Mouse (Mus musculus) kidney, postnatal 0 days (tissue): Measurements from ENCODE around the gene Dysf. TPM values are rescaled to one million over a fixed set of nuclear protein-coding genes. Genes with fewer than 3 reads are reported as not detected.

Source experiments
- ATAC-seq: fragments of 200-750 bp; cut with Nextera tagmentation; replicated peaks from 2 replicates; pipeline ENCODE4 v1.8.0; 2017; ENCODE audit warnings: low read depth, moderate number of reproducible peaks, moderate TSS enrichment, moderate library complexity; ENCODE audit not compliant: low FRiP score
- DNase-seq: peaks from one replicate; pipeline ENCODE4 v3.0.0-alpha.2; 2016; ENCODE audit warnings: low spot score
- H3K27ac ChIP-seq: fragments of 300-500 bp; sonication (generic); 2 replicates; pipeline ENCODE4 v1.5.1; 2014; ENCODE audit warnings: mild to moderate bottlenecking
- H3K27me3 ChIP-seq: fragments of 300-500 bp; sonication (generic); 2 replicates; pipeline ENCODE4 v1.6.1; 2014; ENCODE audit warnings: low read length, mixed read lengths; ENCODE audit not compliant: insufficient read depth
- H3K36me3 ChIP-seq: fragments of 300-500 bp; sonication (generic); 2 replicates; pipeline ENCODE4 v1.6.1; 2014; ENCODE audit warnings: low read length, mixed read lengths; ENCODE audit not compliant: insufficient read depth
- H3K4me1 ChIP-seq: fragments of 300-500 bp; sonication (generic); replicated peaks from 2 replicates; pipeline ENCODE4 v1.6.1; 2014; ENCODE audit warnings: antibody characterized with exemption, low read length, mixed read lengths; ENCODE audit not compliant: insufficient read depth
- H3K4me2 ChIP-seq: fragments of 300-500 bp; sonication (generic); 2 replicates; pipeline ENCODE4 v1.6.1; 2014; ENCODE audit warnings: mild to moderate bottlenecking, low read length, moderate library complexity, mixed read lengths
- H3K4me3 ChIP-seq: fragments of 300-500 bp; sonication (generic); replicated peaks from 2 replicates; pipeline ENCODE4 v1.5.1; 2014; ENCODE audit warnings: low read depth, low read length
- H3K9ac ChIP-seq: fragments of 300-500 bp; sonication (generic); 2 replicates; pipeline ENCODE4 v1.6.1; 2014; ENCODE audit warnings: low read depth, low read length
- H3K9me3 ChIP-seq: fragments of 300-500 bp; sonication (generic); replicated peaks from 2 replicates; pipeline ENCODE4 v1.6.1; 2016; ENCODE audit warnings: low read length, inconsistent platforms, mixed read lengths
- CTCF ChIP-seq: IDR thresholded peaks from 2 replicates; pipeline ENCODE4 v1.5.1; 2016; ENCODE audit warnings: antibody characterized with exemption, low read depth, mild to moderate bottlenecking, moderate library complexity
- WGBS: fragments of 180-500 bp; shearing (Covaris S2); extraction: QIAGEN DNeasy Blood & Tissue Kit; methylation state at CpG from one replicate; pipeline ENCODE4 v1.1.7; 2014; 5-methylcytosine and 5-hydroxymethylcytosine counted together
- polyA plus RNA-seq: library from polyadenylated mRNA; unstranded; fragments of >200 nt; fragmentation: Nextera tagmentation; extraction: Ambion mirVana; gene quantifications from 2 replicates; pipeline ENCODE4 v1.2.1, GENCODE M21; 2015

Dysf gene
- polyA plus RNA-seq, 1 experiment from 2014 or later = 12.0 TPM

- ATAC-seq (no peak), DNase-seq (no peak)
- H3K4me1 ChIP-seq = peaks cover 4% of the 10 kb centered on the region; the same call in 1 of the 2 replicates
- H3K27ac ChIP-seq = no peak overlapping the region
- WGBS = 54% methylated on average over 5 of the region's 5 CpGs
- no peak for TF ChIP-seq CTCF
- H3K9me3 ChIP-seq = no peaks in the 10 kb centered on the region
- H3K9ac ChIP-seq = no peak overlapping the region
- H3K27me3 ChIP-seq = no peaks in the 10 kb centered on the region
- H3K36me3 ChIP-seq = no peaks in the 10 kb centered on the region
- H3K4me2 ChIP-seq = no peak overlapping the region
- H3K4me3 ChIP-seq = no peak overlapping the region
Measured at GRCm38 (mm10) chr6:84228786-84229185, 220.4 kb downstream of the Dysf start.

GRCm38 (mm10) chr6:84229739-84230138 is 221.3 kb downstream of the Dysf start:
- Histone ChIP-seq H3K4me1 (peaks cover 4% of the 10 kb centered on the region; the same call in 1 of the 2 replicates), H3K4me2 (no peak overlapping the region), H3K9ac (no peak overlapping the region), H3K4me3 (no peak overlapping the region), H3K27me3 (no peaks in the 10 kb centered on the region), H3K27ac (no peak overlapping the region), H3K36me3 (no peaks in the 10 kb centered on the region), H3K9me3 (no peaks in the 10 kb centered on the region)
- 38% methylated on average over 7 of the region's 7 CpGs for WGBS
- no peak for TF ChIP-seq CTCF
- ATAC-seq (no peak), DNase-seq (no peak)

- Histone ChIP-seq H3K27ac (no peak overlapping the region), H3K9ac (no peak overlapping the region), H3K27me3 (no peaks in the 10 kb centered on the region), H3K9me3 (no peaks in the 10 kb centered on the region), H3K4me3 (no peak overlapping the region), H3K36me3 (no peaks in the 10 kb centered on the region), H3K4me1 (peaks cover 4% of the 10 kb centered on the region; the same call in 1 of the 2 replicates), H3K4me2 (no peak overlapping the region)
- ATAC-seq (no peak), DNase-seq (no peak)
- WGBS = 68% methylated on average over 7 of the region's 7 CpGs
- no peak for TF ChIP-seq CTCF
Measured at GRCm38 (mm10) chr6:84231108-84231507, 222.7 kb downstream of the Dysf start.

- Histone ChIP-seq H3K27ac (no peak overlapping the region), H3K9ac (no peak overlapping the region), H3K4me1 (peaks cover 4% of the 10 kb centered on the region; the same call in 1 of the 2 replicates), H3K27me3 (no peaks in the 10 kb centered on the region), H3K9me3 (no peaks in the 10 kb centered on the region), H3K36me3 (no peaks in the 10 kb centered on the region), H3K4me2 (no peak overlapping the region), H3K4me3 (no peak overlapping the region)
- DNase-seq (no peak), ATAC-seq (no peak)
- 42% methylated on average over 8 of the region's 8 CpGs for WGBS
- no peak for TF ChIP-seq CTCF
Measured at GRCm38 (mm10) chr6:84232063-84232760, 223.8 kb downstream of the Dysf start.

DNA sequence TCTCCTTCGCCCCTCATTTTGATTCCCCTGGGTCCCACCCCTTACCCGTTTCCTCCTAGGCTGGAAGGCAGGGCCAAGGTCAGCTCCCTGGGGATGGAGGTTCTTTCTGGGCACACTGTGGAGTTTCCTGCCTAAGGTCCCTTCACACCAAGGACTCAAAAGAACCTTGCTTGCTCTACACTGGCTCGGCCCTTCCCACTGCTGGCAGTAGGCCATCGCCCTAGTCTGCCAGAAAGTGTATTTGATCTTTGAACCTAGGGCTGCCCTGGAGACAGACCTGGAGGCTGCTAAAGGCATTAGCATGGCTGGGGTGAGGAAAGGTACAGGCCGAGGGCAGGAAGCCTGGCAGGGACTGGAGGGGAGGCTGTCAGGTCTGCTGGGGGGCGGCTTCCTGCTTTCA is 225.4 kb downstream of the Dysf start:
- H3K27me3 ChIP-seq = no peaks in the 10 kb centered on the region
- TF ChIP-seq CTCF = no peak
- ATAC-seq (no peak), DNase-seq (peak; percentile 26)
- 47% methylated on average over 6 of the region's 6 CpGs for WGBS
- peaks cover 4% of the 10 kb centered on the region; the same call in 1 of the 2 replicates for H3K4me1 ChIP-seq
- H3K4me3 ChIP-seq = no peak overlapping the region
- H3K9me3 ChIP-seq = no peaks in the 10 kb centered on the region
- H3K36me3 ChIP-seq = no peaks in the 10 kb centered on the region
- H3K4me2 ChIP-seq = no peak overlapping the region
- no peak overlapping the region for H3K27ac ChIP-seq
- H3K9ac ChIP-seq = no peak overlapping the region

DNA sequence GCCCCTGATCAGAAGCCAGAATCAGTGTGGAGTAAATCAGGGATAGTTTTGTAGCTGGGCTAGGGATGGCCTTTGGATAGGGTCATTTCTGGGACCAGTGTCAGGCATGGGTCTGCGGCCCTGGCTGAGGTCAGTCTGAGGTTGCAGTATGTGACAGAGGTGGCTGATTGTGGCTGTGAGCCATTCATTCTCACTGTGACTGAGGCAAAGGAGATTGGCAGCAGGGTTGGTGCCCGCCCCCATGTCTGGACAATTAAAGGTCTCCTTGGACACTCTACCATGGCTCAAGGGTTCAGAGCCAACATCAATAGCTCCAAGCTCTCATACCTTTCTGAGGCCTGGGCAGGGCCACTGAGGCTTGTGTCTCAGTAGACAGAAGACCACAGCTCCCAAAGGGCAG is 227.0 kb downstream of the Dysf start:
- DNase-seq = no peak
- Histone ChIP-seq H3K27me3 (no peaks in the 10 kb centered on the region), H3K9me3 (no peaks in the 10 kb centered on the region), H3K36me3 (no peaks in the 10 kb centered on the region), H3K9ac (no peak overlapping the region), H3K27ac (no peak overlapping the region), H3K4me3 (no peak overlapping the region), H3K4me2 (no peak overlapping the region), H3K4me1 (no peaks in the 10 kb centered on the region)
- ATAC-seq = no peak
- 89% methylated on average over 2 of the region's 2 CpGs for whole genome bisulfite sequencing
- TF ChIP-seq CTCF = no peak

DNA sequence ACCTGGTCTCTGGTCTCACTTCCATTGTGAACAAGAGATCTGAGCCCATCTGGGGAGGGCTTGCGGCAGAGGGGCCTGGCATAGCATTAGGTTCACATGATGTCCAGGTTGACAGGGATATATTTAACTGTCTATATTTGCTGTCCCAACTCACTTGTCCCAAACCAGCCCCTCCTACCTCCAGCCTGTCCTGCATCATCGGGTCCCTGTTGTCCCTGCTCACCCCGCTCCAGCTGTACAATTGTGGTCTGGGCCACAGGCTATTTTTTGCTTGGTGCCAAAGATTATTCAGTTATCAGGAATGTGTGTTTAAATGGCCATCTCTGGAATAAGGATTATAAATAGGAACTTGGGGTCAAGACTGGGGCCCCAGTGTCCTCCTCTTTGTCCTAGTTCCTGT is 235.0 kb downstream of the Dysf start:
- DNase-seq = no peak
- TF ChIP-seq CTCF = no peak
- Histone ChIP-seq H3K4me2 (no peak overlapping the region), H3K9ac (no peak overlapping the region), H3K36me3 (no peaks in the 10 kb centered on the region), H3K27ac (no peak overlapping the region), H3K9me3 (no peaks in the 10 kb centered on the region), H3K4me3 (no peak overlapping the region), H3K27me3 (no peaks in the 10 kb centered on the region), H3K4me1 (no peaks in the 10 kb centered on the region)
- 90% methylated on average over 3 of the region's 3 CpGs for WGBS
- ATAC-seq = no peak
